Mouse (Mus musculus): Measurements from ENCODE around the gene Lrrc27. TPM values are rescaled to one million over a fixed set of nuclear protein-coding genes. Genes with fewer than 3 reads are reported as not detected.

Lrrc27 gene
- 1 to 10 TPM; 2.4 to 2.7 TPM for total RNA-seq (2021)
- long read RNA-seq, experiment 1, partial matches to known transcripts = 0 of 4 reads
- long read RNA-seq, experiment 1, other reads (novel, unspliced or antisense) = 2 of 4 reads
- long read RNA-seq, experiment 2, partial matches to known transcripts = 0 of 7 reads
- long read RNA-seq, experiment 2, other reads (novel, unspliced or antisense) = 1 of 7 reads

GRCm38 (mm10) chr7:139212754-139213745, at the start of gene Lrrc27, which contains the start of gene Stk32c:
Lrrc27 (plus strand) TSS chr7:139212988.
Stk32c (minus strand) TSS chr7:139213307.
- DNase-seq = peak; percentile 97
- intact Hi-C loops (cut with DNase I; ENCODE audit: low total_unique reads) = no loop called here

DNA sequence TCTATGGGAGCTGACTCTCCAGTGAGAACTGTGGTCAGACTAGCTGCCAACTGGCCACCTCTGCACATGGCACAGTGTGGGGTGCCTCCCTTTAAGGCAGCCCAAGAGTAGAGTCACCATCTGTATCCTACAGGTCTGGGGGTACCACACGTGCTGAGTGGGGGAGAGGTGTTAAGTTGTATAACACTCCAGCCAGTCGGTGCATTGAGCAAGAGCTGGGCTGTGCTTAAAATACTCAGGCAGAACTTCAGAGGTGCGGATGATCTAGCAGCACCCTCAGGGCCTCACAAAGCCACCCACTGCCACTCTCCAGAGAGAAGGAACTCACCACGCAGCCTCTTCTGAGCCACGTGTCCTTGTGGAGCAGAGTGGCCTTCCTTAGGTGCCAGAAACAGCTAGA, 48.4 kb upstream of the Lrrc27 start:
- intact Hi-C loops (cut with DNase I; ENCODE audit: low total_unique reads) = no loop called here
- no peak for DNase-seq

GRCm38 (mm10) chr7:139169143-139169542, 43.6 kb upstream of the Lrrc27 start:
- no peak for DNase-seq
- intact Hi-C loops (cut with DNase I; ENCODE audit: low total_unique reads) = no loop called here

- no peak for DNase-seq
- intact Hi-C loops (cut with DNase I; ENCODE audit: low total_unique reads) = no loop called here
Measured at GRCm38 (mm10) chr7:139179299-139179698, 33.5 kb upstream of the Lrrc27 start.

DNA sequence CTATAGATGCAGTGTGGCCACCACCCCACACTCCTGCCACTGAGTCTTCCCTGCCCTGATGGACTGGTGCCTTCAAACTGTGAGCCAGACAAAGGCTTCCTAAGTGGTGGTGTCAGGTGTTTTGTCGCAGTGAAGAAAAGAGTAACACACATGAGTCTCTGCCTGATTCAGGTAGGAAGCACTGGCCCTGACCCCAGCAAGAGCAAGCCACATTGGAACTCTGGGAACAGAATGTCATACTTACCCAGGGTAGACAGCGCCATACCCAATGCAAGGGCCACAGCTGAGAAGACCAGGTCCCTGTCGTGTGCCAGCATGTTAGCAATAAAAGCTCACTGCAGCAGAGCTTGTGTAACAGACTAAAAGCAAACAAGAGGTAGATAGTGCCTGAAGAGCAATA, 32.7 kb upstream of the Lrrc27 start:
- intact Hi-C loops (cut with DNase I; ENCODE audit: low total_unique reads) = no loop called here
- no peak for DNase-seq

DNA sequence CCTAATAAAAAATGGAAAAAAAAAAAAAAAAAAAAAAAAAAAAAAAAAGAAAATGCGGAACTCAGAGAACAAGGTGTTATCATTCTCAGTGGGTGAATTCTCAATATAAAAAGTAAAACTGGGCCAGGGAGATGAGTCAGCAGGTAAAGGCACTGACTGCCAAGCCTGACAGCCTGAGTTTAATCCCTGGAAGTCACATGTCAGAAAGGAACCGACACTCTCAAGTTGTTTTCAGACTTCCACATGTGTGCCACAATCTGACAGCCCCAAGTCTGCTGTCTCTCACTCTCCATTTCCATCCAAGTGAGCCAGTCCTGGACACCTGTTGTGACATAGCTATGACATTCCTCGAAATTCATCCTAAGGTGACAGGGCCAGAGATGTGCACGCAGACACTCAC, 28.4 kb upstream of the Lrrc27 start:
- intact Hi-C loops (cut with DNase I; ENCODE audit: low total_unique reads) = no loop called here
- no peak for DNase-seq

DNA sequence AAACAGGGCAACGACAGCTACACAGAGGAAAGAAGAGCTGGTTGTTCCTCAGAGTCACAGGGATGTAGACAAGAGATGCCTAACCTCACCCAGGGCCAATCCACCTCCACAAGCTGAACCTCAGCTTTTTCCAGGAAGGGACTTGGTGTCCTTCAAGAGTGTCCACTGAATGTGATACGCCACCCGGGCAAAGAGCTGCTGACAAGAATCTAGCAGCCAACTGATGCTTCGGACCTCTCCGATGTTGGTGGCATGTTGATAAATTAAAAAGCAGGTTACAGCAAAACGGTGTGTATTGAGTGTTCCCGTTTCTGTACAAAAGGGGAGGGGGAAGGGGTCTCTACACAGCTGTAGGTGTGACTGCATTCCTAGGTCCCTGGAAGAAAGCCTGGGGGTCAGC, 27.9 kb upstream of the Lrrc27 start:
- DNase-seq = no peak
- intact Hi-C loops (cut with DNase I; ENCODE audit: low total_unique reads) = no loop called here

DNA sequence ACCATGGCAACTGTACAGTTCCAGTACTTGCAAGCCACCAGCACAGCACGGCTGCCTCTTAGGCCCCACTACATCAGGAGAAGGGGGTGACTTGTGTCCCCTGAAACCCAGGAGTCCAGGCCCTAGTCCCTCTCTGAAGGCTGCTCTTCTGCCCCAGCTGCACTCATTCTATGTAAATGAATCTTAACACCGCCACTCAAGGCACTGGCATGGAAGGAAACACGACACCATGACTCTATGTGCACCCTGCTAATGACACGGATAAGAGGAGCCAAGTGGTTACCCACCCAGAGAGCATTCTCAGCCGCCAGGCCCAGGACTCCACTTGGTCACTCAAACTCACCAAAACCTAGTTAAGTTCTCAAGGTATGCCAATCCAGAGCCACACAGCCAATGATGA, 26.8 kb upstream of the Lrrc27 start:
- DNase-seq = no peak
- intact Hi-C loops (cut with DNase I; ENCODE audit: low total_unique reads) = no loop called here

DNA sequence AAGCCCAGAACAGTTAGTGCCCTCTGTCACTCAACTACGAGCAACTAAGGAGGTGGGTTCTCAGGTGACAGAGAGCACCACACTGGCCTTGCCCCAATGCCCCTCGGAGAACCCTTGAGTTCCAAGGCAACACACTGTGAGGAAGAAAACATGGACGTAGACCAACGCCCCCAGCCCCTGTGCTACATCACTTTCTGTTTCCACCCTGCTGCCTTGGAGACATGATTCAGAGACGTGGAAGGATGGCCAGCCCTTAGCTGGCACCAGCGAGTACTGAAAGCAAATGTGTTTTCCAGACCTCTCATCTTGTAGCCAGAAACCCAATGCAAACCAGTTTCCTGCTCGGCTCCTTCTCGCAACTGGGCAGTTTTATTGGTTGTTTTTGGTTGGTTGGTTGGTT, 26.4 kb upstream of the Lrrc27 start:
- intact Hi-C loops (cut with DNase I; ENCODE audit: low total_unique reads) = no loop called here
- DNase-seq = no peak

DNA sequence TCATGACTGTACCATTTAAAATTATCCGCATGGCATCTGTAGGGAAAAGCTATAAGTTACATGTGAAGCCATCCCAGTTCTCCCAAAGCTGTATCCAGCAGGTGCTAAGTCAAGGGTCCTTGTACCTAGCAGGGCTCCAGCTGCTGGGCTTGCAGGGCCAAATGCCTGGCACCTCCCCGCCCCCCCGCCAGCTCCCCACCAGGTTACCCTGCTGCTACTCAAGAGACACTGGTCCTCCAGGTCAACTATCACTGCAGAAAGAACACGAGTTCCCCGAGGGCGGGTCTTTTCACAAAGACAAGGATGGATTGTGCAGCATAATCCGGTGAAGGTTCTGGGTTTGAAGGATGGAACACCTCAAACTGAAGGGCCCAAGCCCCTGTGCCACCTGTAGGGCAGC, 25.5 kb upstream of the Lrrc27 start:
- no peak for DNase-seq
- intact Hi-C loops (cut with DNase I; ENCODE audit: low total_unique reads) = no loop called here

DNA sequence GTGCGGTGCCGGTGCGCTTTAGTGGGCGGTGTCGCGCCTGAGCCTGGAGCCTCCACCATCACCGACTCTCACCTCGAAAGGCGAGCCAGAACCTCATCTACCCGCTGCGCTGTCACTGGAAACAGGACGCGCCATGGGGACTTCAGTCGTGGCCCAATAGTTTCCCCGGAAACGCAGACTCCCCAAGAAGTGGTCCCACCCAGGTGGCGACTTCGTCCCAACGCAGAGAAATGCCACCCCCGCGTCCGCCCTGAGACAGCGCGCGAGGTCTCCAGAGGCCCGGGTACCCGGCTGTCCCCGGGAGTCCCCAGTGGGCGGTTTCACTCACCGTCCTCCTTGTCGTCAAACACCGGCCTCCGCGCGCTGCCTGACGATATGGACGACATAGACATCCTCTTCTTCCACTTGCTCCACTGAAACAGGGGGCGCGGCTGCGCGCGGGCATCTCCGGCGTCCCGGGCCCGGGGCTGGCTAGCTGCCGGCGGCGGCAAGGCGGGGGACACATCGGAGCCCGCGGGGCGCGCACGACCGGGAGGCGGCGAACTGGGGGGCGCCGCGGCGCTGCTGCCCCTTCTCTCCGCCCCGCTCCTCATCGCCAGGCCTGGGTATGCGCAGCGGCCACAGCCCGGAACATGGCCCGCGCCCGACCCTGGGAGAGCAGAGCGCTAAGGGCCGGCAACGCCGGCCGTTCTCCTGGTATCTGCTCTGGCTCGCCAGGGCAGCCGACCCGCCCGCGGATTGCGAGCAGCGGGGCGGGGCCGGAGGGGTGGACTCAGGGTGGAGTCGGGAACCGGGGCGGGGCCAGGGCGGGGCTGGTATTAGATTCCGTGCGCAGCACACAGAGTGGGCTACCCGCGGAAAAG, 24.8 kb upstream of the Lrrc27 start:
- DNase-seq = peak; percentile 82
- intact Hi-C loops (cut with DNase I; ENCODE audit: low total_unique reads) = no loop called here

DNA sequence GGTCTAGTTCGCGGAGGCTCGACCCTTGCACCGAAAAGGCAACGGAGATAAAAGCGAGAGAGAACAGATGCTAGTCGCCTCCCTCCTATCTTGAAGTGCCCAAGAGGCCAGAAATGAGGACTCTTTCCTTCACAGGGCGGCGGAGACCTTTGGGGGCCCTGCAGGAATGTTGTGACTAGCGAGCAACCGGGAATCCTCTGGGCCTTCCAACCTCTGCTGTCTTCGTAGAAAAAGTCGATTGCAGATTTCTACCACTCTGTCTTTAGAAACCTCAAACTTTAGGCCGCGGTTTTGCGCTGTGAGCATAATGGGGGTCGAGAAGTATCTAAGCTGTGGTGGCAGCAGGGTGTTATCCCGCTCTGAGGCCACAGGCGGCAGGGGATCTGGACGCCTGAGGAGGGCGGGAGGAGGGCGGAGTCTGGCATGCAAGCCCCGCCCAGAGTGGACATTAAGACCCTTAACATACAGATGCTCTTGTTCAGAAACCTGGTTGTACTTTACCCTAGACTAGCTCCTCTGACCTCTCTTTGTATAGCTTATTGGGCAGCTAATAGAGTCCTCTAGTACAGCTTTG, 24.1 kb upstream of the Lrrc27 start:
- intact Hi-C loops (cut with DNase I; ENCODE audit: low total_unique reads) = no loop called here

DNA sequence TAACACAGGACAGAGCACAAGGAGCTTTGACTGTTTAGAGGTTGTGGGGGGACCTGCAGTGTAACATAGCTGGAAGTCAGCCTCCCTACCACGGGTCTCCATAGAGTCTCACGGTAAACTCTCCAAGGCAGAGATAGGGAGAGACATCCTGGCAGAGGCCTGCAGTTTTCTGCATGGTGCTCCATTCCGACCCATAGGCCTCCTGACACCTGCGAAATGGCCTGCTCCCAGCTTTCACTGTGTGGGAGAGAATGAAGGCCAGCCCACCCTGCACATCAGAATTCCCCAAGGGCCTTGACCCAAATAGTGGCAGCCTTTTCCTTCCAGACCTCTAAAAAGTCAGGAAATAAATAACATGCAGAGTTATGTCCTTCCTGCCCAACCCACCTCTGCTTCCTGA, 22.2 kb upstream of the Lrrc27 start:
- DNase-seq = no peak
- intact Hi-C loops (cut with DNase I; ENCODE audit: low total_unique reads) = no loop called here

More for the DNA sequence above, 24.1 kb upstream of the Lrrc27 start:
- DNase-seq = no peak

- intact Hi-C loops (cut with DNase I; ENCODE audit: low total_unique reads) = no loop called here
- DNase-seq = no peak
Measured at GRCm38 (mm10) chr7:139191619-139192018, 21.2 kb upstream of the Lrrc27 start.

DNA sequence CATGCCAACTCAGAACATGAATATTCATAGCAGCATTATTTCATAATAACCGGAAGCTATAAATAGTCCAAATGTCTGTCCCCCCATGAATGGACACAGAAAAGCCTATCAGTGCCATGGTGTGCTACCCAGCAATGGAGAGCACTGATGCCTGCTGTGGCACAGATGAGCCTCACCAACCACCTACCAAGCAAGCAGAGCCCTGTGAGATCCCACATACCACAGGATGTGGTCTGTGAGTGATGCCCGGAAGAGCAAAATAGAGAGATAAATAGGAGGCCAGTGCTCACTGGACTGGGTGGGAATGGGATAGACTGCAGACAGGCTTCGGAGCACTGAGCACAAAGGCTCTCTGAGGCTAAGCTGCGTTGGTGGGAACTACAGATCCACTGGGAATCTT, 15.8 kb upstream of the Lrrc27 start:
- intact Hi-C loops (cut with DNase I; ENCODE audit: low total_unique reads) = loop anchor here (5.0 kb wide), 1 partner anchor 75 kb away; no protein-coding TSS in a partner anchor

DNA sequence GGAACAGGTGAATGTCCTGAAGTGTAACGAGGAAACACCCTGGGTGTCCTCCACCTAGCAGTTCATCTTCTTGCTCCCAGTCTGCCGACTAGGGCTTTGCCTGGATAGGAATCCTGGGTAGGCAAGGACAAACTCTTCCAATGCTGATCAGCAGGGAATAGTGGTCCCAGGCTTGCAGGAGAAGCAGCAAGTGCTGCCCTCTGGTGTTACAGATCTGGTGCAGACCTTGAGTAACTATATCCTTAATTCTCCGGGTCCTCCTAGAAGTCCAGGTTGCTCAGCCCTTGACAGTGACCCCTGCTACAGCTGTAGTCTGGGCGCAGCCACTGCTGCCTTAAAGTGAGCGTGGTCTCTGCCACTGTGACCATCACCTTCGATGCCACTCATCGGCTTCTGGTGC, 12.7 kb upstream of the Lrrc27 start:
- peak; percentile 51 for DNase-seq
- intact Hi-C loops (cut with DNase I; ENCODE audit: low total_unique reads) = no loop called here

More for the DNA sequence above, 15.8 kb upstream of the Lrrc27 start:
- DNase-seq = no peak

DNA sequence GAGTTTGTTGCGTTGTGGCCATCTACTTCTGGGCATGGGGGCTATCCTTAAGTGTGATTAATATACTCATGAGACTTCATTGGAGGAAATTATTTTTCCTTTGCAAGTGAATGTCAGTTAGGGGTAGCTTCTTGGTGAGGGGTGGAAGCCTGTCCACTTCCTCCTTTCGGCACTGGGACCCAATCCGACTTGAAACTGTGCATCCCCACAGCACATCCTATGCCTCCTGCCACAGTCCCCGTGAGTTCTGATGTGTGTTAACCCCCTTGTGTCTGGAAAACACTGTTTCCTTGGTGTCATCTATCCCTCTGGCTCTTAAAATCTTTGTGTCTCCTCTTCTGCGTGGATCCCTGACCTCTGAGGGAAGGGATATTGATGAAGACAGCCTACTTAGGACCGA, 11.6 kb upstream of the Lrrc27 start:
- intact Hi-C loops (cut with DNase I; ENCODE audit: low total_unique reads) = no loop called here
- no peak for DNase-seq

GRCm38 (mm10) chr7:139208023-139208772, 4.6 kb upstream of the Lrrc27 start:
- peak; percentile 28 for DNase-seq
- intact Hi-C loops (cut with DNase I; ENCODE audit: low total_unique reads) = no loop called here

- DNase-seq = no peak
- intact Hi-C loops (cut with DNase I; ENCODE audit: low total_unique reads) = no loop called here
Measured at GRCm38 (mm10) chr7:139208773-139209095, 4.1 kb upstream of the Lrrc27 start.
